Mouse (Mus musculus): ENCODE measurements around the gene Acp2. TPM values are rescaled to one million over a fixed set of nuclear protein-coding genes. Genes with fewer than 3 reads are reported as not detected.
A peak's percentile ranks its signal among the peaks of the same experiment; 100 is the strongest.

Gene Acp2
- total RNA-seq (2014; rRNA removed) (23.9 and 25.5 TPM in 2 replicates), polyA plus RNA-seq (2012; rRNA removed) (35.8 and 45.0 TPM in 2 replicates)

GRCm38 (mm10) chr2:91202222-91202971 lies at the start of gene Acp2, which contains the start of gene Nr1h3:
Acp2 (plus strand) TSS chr2:91202885.
Nr1h3 (minus strand) TSS chr2:91202834.
- peaks cover 9% of the 10 kb centered on the region for H3K4me1 ChIP-seq (ENCODE audit: control insufficient read depth, insufficient read depth, low read length)
- under 1% methylated on average over 28 of the region's 28 CpGs for WGBS
- H3K4me3 ChIP-seq (ENCODE audit: insufficient read depth, low read depth, low read length), result peak within 1 kb of the TSS; percentile 63
- peaks cover 9% of the 10 kb centered on the region; the same call in 1 of the 2 replicates for H3K36me3 ChIP-seq (ENCODE audit: control insufficient read depth, insufficient read depth, low read length)
- H3K27me3 ChIP-seq (ENCODE audit: control insufficient read depth, insufficient read depth, low read length), result no peaks in the 10 kb centered on the region
- peak within 1 kb of the TSS; percentile 96 for H3K27ac ChIP-seq (replicated peaks; ENCODE audit: insufficient read depth, low read depth, low read length)
- DNase-seq (ENCODE audit: extremely low read depth, low read depth, low spot score), result peak; percentile 94
- TF ChIP-seq CTCF (IDR thresholded peaks at IDR 0.05; ENCODE audit: low read depth, low read length), result no peak
- peak; percentile 85 for TF ChIP-seq POLR2A (IDR thresholded peaks at IDR 0.05; ENCODE audit: extremely low read depth, insufficient read depth, low read length)
- no peaks in the 10 kb centered on the region for H3K79me2 ChIP-seq (ENCODE audit: control insufficient read depth, insufficient read depth, low read length)
- peak within 1 kb of the TSS; percentile 87 for H3K9ac ChIP-seq (ENCODE audit: low read depth, low read length)

- 41% methylated on average over 3 of the region's 3 CpGs for WGBS
- Histone ChIP-seq H3K27ac (replicated peaks; ENCODE audit: insufficient read depth, low read depth, low read length) (peak overlapping the region; percentile 97), H3K27me3 (ENCODE audit: control insufficient read depth, insufficient read depth, low read length) (no peaks in the 10 kb centered on the region), H3K36me3 (ENCODE audit: control insufficient read depth, insufficient read depth, low read length) (peaks cover 11% of the 10 kb centered on the region; the same call in 1 of the 2 replicates), H3K4me1 (ENCODE audit: control insufficient read depth, insufficient read depth, low read length) (peaks cover 18% of the 10 kb centered on the region), H3K79me2 (ENCODE audit: control insufficient read depth, insufficient read depth, low read length) (no peaks in the 10 kb centered on the region), H3K9ac (ENCODE audit: low read depth, low read length) (peak overlapping the region; percentile 14; the same call in 1 of the 2 replicates), H3K4me3 (ENCODE audit: insufficient read depth, low read depth, low read length) (no peak overlapping the region)
- DNase-seq (ENCODE audit: extremely low read depth, low read depth, low spot score), result peak; percentile 99
- no peak for TF ChIP-seq POLR2A (IDR thresholded peaks at IDR 0.05; ENCODE audit: extremely low read depth, insufficient read depth, low read length)
- no peak for TF ChIP-seq CTCF (IDR thresholded peaks at IDR 0.05; ENCODE audit: low read depth, low read length)
Measured at GRCm38 (mm10) chr2:91152885-91153377, 49.8 kb upstream of the Acp2 start.

- DNase-seq (ENCODE audit: extremely low read depth, low read depth, low spot score), result peak; percentile 97
- WGBS, result 35% methylated on average over 3 of the region's 3 CpGs
- no peaks in the 10 kb centered on the region for H3K27me3 ChIP-seq (ENCODE audit: control insufficient read depth, insufficient read depth, low read length)
Measured at GRCm38 (mm10) chr2:91154091-91154490, 48.6 kb upstream of the Acp2 start.

GRCm38 (mm10) chr2:91157002-91157752 lies 45.5 kb upstream of the Acp2 start:
- WGBS, result 96% methylated on average over 6 of the region's 6 CpGs
- Histone ChIP-seq H3K4me1 (ENCODE audit: control insufficient read depth, insufficient read depth, low read length) (peaks cover 26% of the 10 kb centered on the region), H3K4me3 (ENCODE audit: insufficient read depth, low read depth, low read length) (no peak overlapping the region), H3K79me2 (ENCODE audit: control insufficient read depth, insufficient read depth, low read length) (no peaks in the 10 kb centered on the region), H3K27me3 (ENCODE audit: control insufficient read depth, insufficient read depth, low read length) (no peaks in the 10 kb centered on the region), H3K27ac (replicated peaks; ENCODE audit: insufficient read depth, low read depth, low read length) (no peak overlapping the region), H3K9ac (ENCODE audit: low read depth, low read length) (no peak overlapping the region), H3K36me3 (ENCODE audit: control insufficient read depth, insufficient read depth, low read length) (peaks cover 18% of the 10 kb centered on the region; the same call in 1 of the 2 replicates)
- TF ChIP-seq CTCF (IDR thresholded peaks at IDR 0.05; ENCODE audit: low read depth, low read length) (no peak), POLR2A (IDR thresholded peaks at IDR 0.05; ENCODE audit: extremely low read depth, insufficient read depth, low read length) (no peak)
- no peak for DNase-seq (ENCODE audit: extremely low read depth, low read depth, low spot score)

More at GRCm38 (mm10) chr2:91154091-91154490, 48.6 kb upstream of the Acp2 start:
- peak overlapping the region; percentile 76 for H3K27ac ChIP-seq (replicated peaks; ENCODE audit: insufficient read depth, low read depth, low read length)
- no peak for TF ChIP-seq CTCF (IDR thresholded peaks at IDR 0.05; ENCODE audit: low read depth, low read length)
- TF ChIP-seq POLR2A (IDR thresholded peaks at IDR 0.05; ENCODE audit: extremely low read depth, insufficient read depth, low read length), result no peak
- no peaks in the 10 kb centered on the region for H3K79me2 ChIP-seq (ENCODE audit: control insufficient read depth, insufficient read depth, low read length)
- peaks cover 18% of the 10 kb centered on the region for H3K4me1 ChIP-seq (ENCODE audit: control insufficient read depth, insufficient read depth, low read length)
- H3K9ac ChIP-seq (ENCODE audit: low read depth, low read length), result no peak overlapping the region
- H3K4me3 ChIP-seq (ENCODE audit: insufficient read depth, low read depth, low read length), result no peak overlapping the region
- peaks cover 15% of the 10 kb centered on the region; the same call in 1 of the 2 replicates for H3K36me3 ChIP-seq (ENCODE audit: control insufficient read depth, insufficient read depth, low read length)

GRCm38 (mm10) chr2:91160591-91160990 lies 42.1 kb upstream of the Acp2 start:
- peak; percentile 76 for DNase-seq (ENCODE audit: extremely low read depth, low read depth, low spot score)
- TF ChIP-seq POLR2A (IDR thresholded peaks at IDR 0.05; ENCODE audit: extremely low read depth, insufficient read depth, low read length) (no peak), CTCF (IDR thresholded peaks at IDR 0.05; ENCODE audit: low read depth, low read length) (no peak)
- no peaks in the 10 kb centered on the region for H3K27me3 ChIP-seq (ENCODE audit: control insufficient read depth, insufficient read depth, low read length)
- H3K79me2 ChIP-seq (ENCODE audit: control insufficient read depth, insufficient read depth, low read length), result no peaks in the 10 kb centered on the region
- peak overlapping the region; percentile 85 for H3K27ac ChIP-seq (replicated peaks; ENCODE audit: insufficient read depth, low read depth, low read length)
- H3K4me3 ChIP-seq (ENCODE audit: insufficient read depth, low read depth, low read length), result no peak overlapping the region
- WGBS, result 12% methylated on average over 6 of the region's 6 CpGs
- H3K36me3 ChIP-seq (ENCODE audit: control insufficient read depth, insufficient read depth, low read length), result peaks cover 30% of the 10 kb centered on the region
- H3K4me1 ChIP-seq (ENCODE audit: control insufficient read depth, insufficient read depth, low read length), result peaks cover 15% of the 10 kb centered on the region
- no peak overlapping the region for H3K9ac ChIP-seq (ENCODE audit: low read depth, low read length)
